Mouse (Mus musculus) lung, embryonic 14.5 days (tissue): ENCODE measurements around the gene Socs1. TPM values are rescaled to one million over a fixed set of nuclear protein-coding genes. Genes with fewer than 3 reads are reported as not detected.
"Not testable (repeated sequence)": the region's sequence is repeated elsewhere in the genome, so short reads cannot be mapped to it uniquely, and the experiment has no call there.

Experiments used
- ATAC-seq: fragments of 200-750 bp; cut with Nextera tagmentation; 2 replicates; pipeline ENCODE4 v1.8.0; 2017; ENCODE audit warnings: mild to moderate bottlenecking, moderate TSS enrichment, moderate library complexity; ENCODE audit not compliant: insufficient read depth
- DNase-seq: peaks from one replicate; pipeline ENCODE4 v3.0.0-alpha.2; 2015
- H3K27ac ChIP-seq: fragments of 300-500 bp; sonication (generic); 2 replicates; pipeline ENCODE4 v1.5.1; 2014; ENCODE audit warnings: low read depth, mild to moderate bottlenecking, moderate library complexity
- H3K27me3 ChIP-seq: fragments of 300-500 bp; sonication (generic); 2 replicates; pipeline ENCODE4 v1.6.1; 2014; ENCODE audit warnings: low read length, control low read depth; ENCODE audit not compliant: insufficient read depth
- H3K36me3 ChIP-seq: fragments of 300-500 bp; sonication (generic); 2 replicates; pipeline ENCODE4 v1.6.1; 2014; ENCODE audit warnings: control low read depth; ENCODE audit not compliant: insufficient read depth
- H3K4me1 ChIP-seq: fragments of 300-500 bp; sonication (generic); 2 replicates; pipeline ENCODE4 v1.6.1; 2014; ENCODE audit warnings: antibody characterized with exemption, control low read depth; ENCODE audit not compliant: insufficient read depth
- H3K4me2 ChIP-seq: fragments of 300-500 bp; sonication (generic); 2 replicates; pipeline ENCODE4 v1.6.1; 2014; ENCODE audit warnings: mild to moderate bottlenecking
- H3K4me3 ChIP-seq: fragments of 300-500 bp; sonication (generic); 2 replicates; pipeline ENCODE4 v1.5.1; 2014; ENCODE audit warnings: low read depth, low read length
- H3K9ac ChIP-seq: fragments of 300-500 bp; sonication (generic); 2 replicates; pipeline ENCODE4 v1.6.1; 2014
- H3K9me3 ChIP-seq: fragments of 300-500 bp; sonication (generic); 2 replicates; pipeline ENCODE4 v1.6.1; 2016; ENCODE audit warnings: low read depth, low read length, control low read depth
- CTCF ChIP-seq: IDR thresholded peaks from 2 replicates; pipeline ENCODE4 v1.5.1; 2016; ENCODE audit warnings: antibody characterized with exemption, low read depth
- WGBS: fragments of 180-500 bp; shearing (Covaris S2); extraction: QIAGEN DNeasy Blood & Tissue Kit; methylation state at CpG from one replicate; pipeline ENCODE4 v1.1.7; 2014; 5-methylcytosine and 5-hydroxymethylcytosine counted together
- polyA plus RNA-seq: library from polyadenylated mRNA; unstranded; fragments of >200 nt; fragmentation: Nextera tagmentation; extraction: Ambion mirVana; gene quantifications from 2 replicates; pipeline ENCODE4 v1.2.1, GENCODE M21; 2014

Socs1 gene
- polyA plus RNA-seq, 1 experiment from 2014 or later: 9.1 TPM

GRCm38 (mm10) chr16:10805789-10806527 is 20.6 kb upstream of the Socs1 start, which contains the start of gene Prm1:
Gene Prm1, minus strand, starts transcription at chr16:10805839.
- TF ChIP-seq CTCF: no peak
- 74% methylated on average over 10 of the region's 10 CpGs for WGBS
- no peak for DNase-seq
- H3K9ac ChIP-seq: no peak within 1 kb of the TSS
- H3K9me3 ChIP-seq: no peaks in the 10 kb centered on the region
- no peaks in the 10 kb centered on the region for H3K36me3 ChIP-seq
- H3K27ac ChIP-seq: no peak within 1 kb of the TSS
- H3K27me3 ChIP-seq: no peaks in the 10 kb centered on the region
- no peak within 1 kb of the TSS for H3K4me2 ChIP-seq
- no peak for ATAC-seq
- H3K4me3 ChIP-seq: no peak within 1 kb of the TSS
- no peaks in the 10 kb centered on the region for H3K4me1 ChIP-seq

- not testable (repeated sequence) for H3K9ac ChIP-seq, H3K27ac ChIP-seq, DNase-seq, ATAC-seq, H3K4me2 ChIP-seq, H3K4me1 ChIP-seq, H3K9me3 ChIP-seq, H3K36me3 ChIP-seq, H3K4me3 ChIP-seq, H3K27me3 ChIP-seq
- 79% methylated on average over 3 of the region's 3 CpGs for WGBS
These were observed 17.1 kb upstream of the Socs1 start for GRCm38 (mm10) chr16:10802420-10802819.

GRCm38 (mm10) chr16:10796034-10796433 is 10.7 kb upstream of the Socs1 start, which contains the start of gene Prm2:
Gene Prm2, minus strand, starts transcription at chr16:10796134.
- TF ChIP-seq CTCF: no peak
- Histone ChIP-seq H3K4me2 (no peak within 1 kb of the TSS), H3K4me3 (no peak within 1 kb of the TSS), H3K9me3 (no peaks in the 10 kb centered on the region), H3K36me3 (no peaks in the 10 kb centered on the region), H3K27me3 (peaks cover 18% of the 10 kb centered on the region), H3K9ac (no peak within 1 kb of the TSS), H3K4me1 (no peaks in the 10 kb centered on the region), H3K27ac (no peak within 1 kb of the TSS)
- no peak for ATAC-seq
- no peak for DNase-seq
- WGBS: 60% methylated on average over 6 of the region's 6 CpGs

- ATAC-seq (no peak), DNase-seq (no peak)
- no peak within 1 kb of the TSS for H3K4me2 ChIP-seq
- peaks cover under 1% of the 10 kb centered on the region for H3K27me3 ChIP-seq
- no peak within 1 kb of the TSS for H3K4me3 ChIP-seq
- H3K27ac ChIP-seq: no peak within 1 kb of the TSS
- H3K36me3 ChIP-seq: no peaks in the 10 kb centered on the region
- no peaks in the 10 kb centered on the region for H3K9me3 ChIP-seq
- 63% methylated on average over 9 of the region's 9 CpGs for WGBS
- H3K9ac ChIP-seq: no peak within 1 kb of the TSS
- peaks cover 6% of the 10 kb centered on the region for H3K4me1 ChIP-seq
- no peak for TF ChIP-seq CTCF
These were observed 5.4 kb upstream of the Socs1 start, which contains the start of gene Prm3 for GRCm38 (mm10) chr16:10790702-10791101. Gene Prm3, minus strand, starts transcription at chr16:10790914.

- WGBS: 68% methylated on average over 4 of the region's 4 CpGs
- no peaks in the 10 kb centered on the region for H3K9me3 ChIP-seq
These were observed 3.5 kb upstream of the Socs1 start for GRCm38 (mm10) chr16:10788866-10789265.

GRCm38 (mm10) chr16:10788271-10788670 is 2.9 kb upstream of the Socs1 start, which contains the start of gene Tnp2:
Gene Tnp2, minus strand, starts transcription at chr16:10788660.
- no peak for DNase-seq
- no peaks in the 10 kb centered on the region for H3K36me3 ChIP-seq
- 45% methylated on average over 16 of the region's 16 CpGs for WGBS
- no peak within 1 kb of the TSS for H3K9ac ChIP-seq
- H3K9me3 ChIP-seq: no peaks in the 10 kb centered on the region
- no peak for TF ChIP-seq CTCF
- H3K27me3 ChIP-seq: no peaks in the 10 kb centered on the region
- ATAC-seq: no peak
- H3K4me2 ChIP-seq: no peak within 1 kb of the TSS
- H3K4me1 ChIP-seq: peaks cover 8% of the 10 kb centered on the region
- no peak within 1 kb of the TSS for H3K4me3 ChIP-seq
- H3K27ac ChIP-seq: no peak within 1 kb of the TSS

More at GRCm38 (mm10) chr16:10788866-10789265, 3.5 kb upstream of the Socs1 start:
- ATAC-seq: no peak
- no peak overlapping the region for H3K4me3 ChIP-seq
- H3K27ac ChIP-seq: no peak overlapping the region
- H3K9ac ChIP-seq: no peak overlapping the region
- peaks cover 6% of the 10 kb centered on the region for H3K4me1 ChIP-seq
- no peaks in the 10 kb centered on the region for H3K27me3 ChIP-seq
- no peaks in the 10 kb centered on the region for H3K36me3 ChIP-seq
- no peak overlapping the region for H3K4me2 ChIP-seq
- no peak for DNase-seq
- no peak for TF ChIP-seq CTCF

- Histone ChIP-seq H3K4me2 (no peak overlapping the region), H3K36me3 (no peaks in the 10 kb centered on the region), H3K27me3 (no peaks in the 10 kb centered on the region), H3K4me1 (peaks cover 15% of the 10 kb centered on the region), H3K9me3 (no peaks in the 10 kb centered on the region), H3K9ac (no peak overlapping the region), H3K27ac (no peak overlapping the region), H3K4me3 (no peak overlapping the region)
- no peak; the same call in 1 of the 2 replicates for TF ChIP-seq CTCF
- ATAC-seq (no peak), DNase-seq (no peak)
- 70% methylated on average over 7 of the region's 7 CpGs for WGBS
These were observed 2.3 kb upstream of the Socs1 start for GRCm38 (mm10) chr16:10787548-10788058.
